Mouse (Mus musculus): ENCODE data around the gene Treml2. TPM values are rescaled to one million over a fixed set of nuclear protein-coding genes. Genes with fewer than 3 reads are reported as not detected.
A peak's percentile ranks its signal among the peaks of the same experiment; 100 is the strongest.

The Treml2 gene
- 0.40 and 0.54 TPM in 2 replicates for polyA plus RNA-seq (2015; fragmentation: Nextera tagmentation; extraction: Ambion mirVana)

DNA sequence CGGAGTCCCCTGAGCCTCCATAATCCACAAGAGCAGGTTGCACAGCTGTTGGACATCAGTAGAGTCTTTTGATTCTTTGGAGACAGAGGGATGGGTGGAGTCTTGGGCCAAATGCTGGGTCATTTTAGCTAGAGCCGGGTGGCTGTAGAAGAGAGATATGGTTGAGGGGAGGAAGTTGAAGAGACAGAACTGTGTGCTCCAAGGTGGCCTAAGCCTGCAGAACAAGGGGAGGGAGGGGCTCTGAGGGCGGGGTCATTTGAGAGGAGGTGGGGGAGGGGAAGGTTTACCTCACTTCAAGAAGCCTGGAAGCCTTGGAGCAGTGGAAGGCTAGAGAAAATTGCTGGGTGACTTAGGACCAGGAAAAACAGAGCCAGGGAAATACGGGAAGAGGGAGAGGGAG lies at the start of gene Treml2:
Gene Treml2, plus strand, starts transcription at position 296 of the 400 bp plus-strand sequence.
- Histone ChIP-seq H3K4me3 (ENCODE audit: low read depth, low read length) (no peak within 1 kb of the TSS), H3K9ac (replicated peaks; ENCODE audit: low read depth) (no peak within 1 kb of the TSS), H3K9me3 (ENCODE audit: low read length) (no peaks in the 10 kb centered on the region), H3K36me3 (ENCODE audit: insufficient read depth, low read length) (no peaks in the 10 kb centered on the region), H3K4me1 (ENCODE audit: insufficient read depth, low read depth, low read length) (no peaks in the 10 kb centered on the region), H3K27me3 (replicated peaks; ENCODE audit: insufficient read depth, low read length) (no peaks in the 10 kb centered on the region), H3K4me2 (replicated peaks; ENCODE audit: low read depth, low read length) (no peak within 1 kb of the TSS), H3K27ac (ENCODE audit: low read length) (no peak within 1 kb of the TSS)
- ATAC-seq (no peak), DNase-seq (ENCODE audit: low spot score) (no peak)
- 21% methylated on average over 2 of the region's 4 CpGs for WGBS
- no peak for TF ChIP-seq CTCF (IDR thresholded peaks at IDR 0.05)
- no peak for TF ChIP-seq EP300 (IDR thresholded peaks at IDR 0.05)

DNA sequence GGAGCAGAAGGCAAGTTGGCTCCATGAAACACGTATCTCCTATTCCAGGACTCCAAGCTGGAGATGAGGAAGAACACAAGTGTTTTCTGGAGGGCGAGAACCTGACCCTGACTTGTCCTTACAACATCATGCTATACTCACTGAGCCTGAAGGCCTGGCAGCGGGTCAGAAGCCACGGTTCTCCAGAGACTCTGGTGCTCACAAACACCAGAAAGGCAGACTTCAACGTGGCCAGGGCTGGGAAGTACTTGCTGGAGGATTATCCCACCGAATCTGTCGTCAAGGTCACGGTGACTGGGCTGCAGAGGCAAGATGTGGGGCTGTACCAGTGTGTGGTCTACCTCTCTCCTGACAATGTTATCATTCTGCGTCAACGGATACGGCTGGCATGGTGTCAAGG lies 49.8 kb upstream of the Treml2 start:
- H3K4me3 ChIP-seq (ENCODE audit: low read depth, low read length) = no peak overlapping the region
- H3K4me2 ChIP-seq (replicated peaks; ENCODE audit: low read depth, low read length) = no peak overlapping the region
- H3K9ac ChIP-seq (replicated peaks; ENCODE audit: low read depth) = no peak overlapping the region
- H3K4me1 ChIP-seq (ENCODE audit: insufficient read depth, low read depth, low read length) = no peaks in the 10 kb centered on the region
- DNase-seq (ENCODE audit: low spot score) (no peak), ATAC-seq (no peak)
- no peak overlapping the region for H3K27ac ChIP-seq (ENCODE audit: low read length)
- no peaks in the 10 kb centered on the region for H3K9me3 ChIP-seq (ENCODE audit: low read length)
- 74% methylated on average over 11 of the region's 11 CpGs for WGBS
- no peak for TF ChIP-seq EP300 (IDR thresholded peaks at IDR 0.05)
- TF ChIP-seq CTCF (IDR thresholded peaks at IDR 0.05) = no peak
- H3K36me3 ChIP-seq (ENCODE audit: insufficient read depth, low read length) = no peaks in the 10 kb centered on the region
- H3K27me3 ChIP-seq (replicated peaks; ENCODE audit: insufficient read depth, low read length) = no peaks in the 10 kb centered on the region

DNA sequence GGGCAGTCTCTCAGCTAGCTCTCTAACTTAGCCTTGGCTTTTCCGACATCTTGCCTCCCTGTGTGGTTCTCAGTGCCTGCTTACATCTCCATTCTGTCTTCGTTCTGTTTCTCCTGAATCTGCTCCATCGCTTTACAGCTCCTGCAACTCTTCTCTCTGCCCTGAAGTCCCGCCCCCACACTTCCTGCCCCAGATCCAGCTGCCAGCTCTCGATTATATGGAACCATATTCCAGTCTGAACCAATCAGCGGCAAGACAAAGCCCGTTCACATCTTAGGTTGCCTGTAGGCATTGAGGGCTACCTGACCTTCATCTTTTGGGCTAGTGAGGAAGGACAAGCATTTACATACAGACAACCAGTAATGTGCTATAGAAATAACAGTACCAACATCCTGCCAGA lies 48.7 kb upstream of the Treml2 start:
- no peak overlapping the region for H3K9ac ChIP-seq (replicated peaks; ENCODE audit: low read depth)
- no peak overlapping the region for H3K4me3 ChIP-seq (ENCODE audit: low read depth, low read length)
- H3K36me3 ChIP-seq (ENCODE audit: insufficient read depth, low read length) = no peaks in the 10 kb centered on the region
- TF ChIP-seq CTCF (IDR thresholded peaks at IDR 0.05) (no peak), EP300 (IDR thresholded peaks at IDR 0.05) (no peak)
- 83% methylated on average over 7 of the region's 7 CpGs for WGBS
- no peaks in the 10 kb centered on the region for H3K9me3 ChIP-seq (ENCODE audit: low read length)
- H3K27ac ChIP-seq (ENCODE audit: low read length) = no peak overlapping the region
- no peaks in the 10 kb centered on the region for H3K4me1 ChIP-seq (ENCODE audit: insufficient read depth, low read depth, low read length)
- DNase-seq (ENCODE audit: low spot score) (no peak), ATAC-seq (no peak)
- H3K27me3 ChIP-seq (replicated peaks; ENCODE audit: insufficient read depth, low read length) = no peaks in the 10 kb centered on the region
- no peak overlapping the region for H3K4me2 ChIP-seq (replicated peaks; ENCODE audit: low read depth, low read length)

DNA sequence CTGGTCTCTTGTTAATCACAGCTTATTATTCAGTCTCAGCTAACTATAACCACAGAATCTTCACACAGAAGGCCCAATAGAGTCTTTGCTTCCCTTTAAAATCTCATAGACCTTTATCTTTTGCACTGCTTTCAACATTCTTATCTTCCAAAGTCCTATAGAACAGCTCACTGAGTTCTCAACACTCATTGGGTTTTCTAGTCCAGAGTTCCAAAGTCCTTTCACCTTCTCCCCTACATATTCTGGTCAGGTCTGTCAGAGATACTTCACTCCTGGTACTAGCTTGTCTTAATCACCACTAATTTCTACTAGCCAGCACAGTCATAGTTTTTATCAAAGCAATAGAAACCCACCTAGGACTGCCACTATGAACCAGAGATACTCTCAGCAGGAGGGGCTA lies 42.7 kb upstream of the Treml2 start:
- Histone ChIP-seq H3K9me3 (ENCODE audit: low read length) (peaks cover 3% of the 10 kb centered on the region; the same call in 1 of the 2 replicates), H3K27me3 (replicated peaks; ENCODE audit: insufficient read depth, low read length) (no peaks in the 10 kb centered on the region), H3K4me3 (ENCODE audit: low read depth, low read length) (no peak overlapping the region), H3K4me2 (replicated peaks; ENCODE audit: low read depth, low read length) (no peak overlapping the region), H3K36me3 (ENCODE audit: insufficient read depth, low read length) (no peaks in the 10 kb centered on the region), H3K4me1 (ENCODE audit: insufficient read depth, low read depth, low read length) (no peaks in the 10 kb centered on the region), H3K9ac (replicated peaks; ENCODE audit: low read depth) (no peak overlapping the region), H3K27ac (ENCODE audit: low read length) (no peak overlapping the region)
- DNase-seq (ENCODE audit: low spot score) (no peak), ATAC-seq (no peak)
- TF ChIP-seq EP300 (IDR thresholded peaks at IDR 0.05) (no peak), CTCF (IDR thresholded peaks at IDR 0.05) (no peak)

DNA sequence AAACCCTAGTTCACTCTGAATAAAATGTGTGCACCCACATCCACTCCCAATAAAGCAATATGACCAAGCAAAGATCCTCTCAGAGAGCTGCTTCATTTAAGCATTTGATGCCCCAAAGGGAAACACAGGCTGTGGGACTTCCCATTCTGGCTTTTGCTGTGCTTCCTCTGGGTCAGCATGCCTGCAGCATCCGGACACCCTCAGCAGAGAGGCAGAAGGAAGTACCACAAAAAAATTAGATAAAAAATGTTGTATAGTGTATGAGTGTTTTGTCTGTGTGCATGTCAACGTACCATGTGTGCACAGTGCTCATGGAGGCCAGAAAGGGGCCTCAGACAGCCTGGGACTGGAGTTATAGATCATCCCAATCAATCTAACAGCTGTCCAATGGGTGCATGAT lies 37.4 kb upstream of the Treml2 start:
- ATAC-seq = no peak
- DNase-seq (ENCODE audit: low spot score) = no peak
- Histone ChIP-seq H3K9me3 (ENCODE audit: low read length) (peaks cover 3% of the 10 kb centered on the region; the same call in 1 of the 2 replicates), H3K4me2 (replicated peaks; ENCODE audit: low read depth, low read length) (no peak overlapping the region), H3K4me3 (ENCODE audit: low read depth, low read length) (no peak overlapping the region), H3K4me1 (ENCODE audit: insufficient read depth, low read depth, low read length) (no peaks in the 10 kb centered on the region), H3K36me3 (ENCODE audit: insufficient read depth, low read length) (no peaks in the 10 kb centered on the region), H3K9ac (replicated peaks; ENCODE audit: low read depth) (no peak overlapping the region), H3K27ac (ENCODE audit: low read length) (no peak overlapping the region), H3K27me3 (replicated peaks; ENCODE audit: insufficient read depth, low read length) (no peaks in the 10 kb centered on the region)
- TF ChIP-seq EP300 (IDR thresholded peaks at IDR 0.05) = no peak
- no peak for TF ChIP-seq CTCF (IDR thresholded peaks at IDR 0.05)
- 55% methylated on average over 2 of the region's 2 CpGs for whole genome bisulfite sequencing

DNA sequence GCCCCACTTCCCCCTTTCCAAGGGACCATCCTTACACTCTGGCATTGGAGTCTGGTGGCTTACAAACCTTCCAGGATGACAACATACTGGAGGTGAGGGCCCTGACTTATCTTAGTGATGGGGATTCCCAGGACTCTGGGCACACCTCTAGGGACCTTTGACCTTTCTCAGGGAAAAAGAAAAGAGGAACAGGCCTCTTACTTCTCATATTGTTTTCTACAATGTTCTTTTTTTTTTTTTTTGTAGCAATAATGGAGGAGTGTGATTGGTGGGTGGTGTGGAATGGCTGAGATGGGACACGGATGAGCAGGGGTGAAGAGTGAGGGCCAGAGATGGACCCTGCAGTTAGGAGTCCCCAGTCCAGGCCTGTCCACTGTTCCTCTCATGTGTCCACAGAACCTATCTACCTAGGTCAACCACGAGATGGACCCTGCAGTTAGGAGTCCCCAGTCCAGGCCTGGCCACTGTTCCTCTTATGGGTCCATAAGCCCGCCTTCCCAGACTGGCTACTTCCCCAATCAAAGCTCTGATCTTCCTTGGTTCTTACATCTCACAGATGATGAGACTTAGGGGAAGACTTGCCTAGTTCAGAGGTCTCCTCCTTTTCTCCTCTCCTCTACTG lies 35.4 kb upstream of the Treml2 start, which contains the start of gene Treml4:
Gene Treml4, plus strand, starts transcription at position 555 of the 622 bp plus-strand sequence.
- no peak for TF ChIP-seq CTCF (IDR thresholded peaks at IDR 0.05)
- TF ChIP-seq EP300 (IDR thresholded peaks at IDR 0.05) = no peak
- H3K9me3 ChIP-seq (ENCODE audit: low read length) = peaks cover 3% of the 10 kb centered on the region; the same call in 1 of the 2 replicates
- H3K9ac ChIP-seq (replicated peaks; ENCODE audit: low read depth) = no peak within 1 kb of the TSS
- no peaks in the 10 kb centered on the region for H3K4me1 ChIP-seq (ENCODE audit: insufficient read depth, low read depth, low read length)
- no peak within 1 kb of the TSS for H3K27ac ChIP-seq (ENCODE audit: low read length)
- peak; percentile 11 for DNase-seq (ENCODE audit: low spot score)
- no peaks in the 10 kb centered on the region for H3K27me3 ChIP-seq (replicated peaks; ENCODE audit: insufficient read depth, low read length)
- H3K36me3 ChIP-seq (ENCODE audit: insufficient read depth, low read length) = no peaks in the 10 kb centered on the region
- WGBS = 81% methylated on average over 3 of the region's 3 CpGs
- ATAC-seq = no peak
- H3K4me3 ChIP-seq (ENCODE audit: low read depth, low read length) = no peak within 1 kb of the TSS
- no peak within 1 kb of the TSS for H3K4me2 ChIP-seq (replicated peaks; ENCODE audit: low read depth, low read length)

Data from lung, postnatal 0 days (tissue).